Mouse (Mus musculus): ENCODE results near the gene Ccdc30. TPM values are rescaled to one million over a fixed set of nuclear protein-coding genes. Genes with fewer than 3 reads are reported as not detected.

Ccdc30 gene
- 0.85 and 0.96 TPM in 2 replicates for polyA plus RNA-seq (2012; ENCODE audit: low replicate concordance)

GRCm38 (mm10) chr4:119415072-119415753 lies at the start of gene Ccdc30:
Gene Ccdc30 (minus strand): TSS chr4:119415521.

DNA sequence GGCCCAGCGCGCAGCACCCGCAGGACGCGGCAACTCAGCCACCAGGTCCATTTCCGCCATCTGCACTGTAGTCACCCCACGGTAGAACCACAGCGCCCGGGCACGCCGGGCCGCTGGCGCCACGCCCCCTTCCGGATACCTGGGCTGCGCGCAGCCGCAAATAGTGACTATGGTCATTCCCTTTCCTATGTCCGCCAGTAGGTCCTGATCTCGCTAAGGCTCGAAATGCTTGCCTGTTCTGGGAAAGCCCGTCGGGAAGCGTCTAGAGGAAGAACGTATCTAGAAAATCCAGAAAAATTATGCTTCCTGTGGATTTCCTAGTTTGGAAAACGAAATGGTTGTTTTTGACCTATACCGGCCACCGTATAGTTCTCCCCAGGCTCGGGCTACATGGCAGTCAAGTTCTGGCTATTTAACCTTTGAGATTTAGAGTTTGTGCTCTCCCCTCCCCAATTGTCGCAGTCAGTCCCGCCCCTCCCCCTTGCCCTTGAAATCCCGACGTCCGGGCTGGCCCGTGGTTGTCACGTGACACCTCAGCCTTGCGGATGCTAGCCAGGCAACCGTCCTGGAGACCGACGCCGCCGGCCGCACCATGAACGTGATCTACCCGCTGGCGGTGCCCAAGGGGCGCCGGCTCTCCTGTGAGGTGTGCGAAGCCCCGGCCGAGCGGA lies 7.1 kb upstream of the Ccdc30 start, which contains the start of the genes Ppcs and Zmynd12:
Gene Ppcs (minus strand): TSS at position 127 of the 671 bp plus-strand sequence.
Gene Zmynd12 (plus strand): TSS at position 521 of the 671 bp plus-strand sequence.

GRCm38 (mm10) chr4:119320131-119320830 lies 95.0 kb downstream of the Ccdc30 start, which contains the start of gene Ppih:
Gene Ppih (minus strand): TSS chr4:119320546.

DNA sequence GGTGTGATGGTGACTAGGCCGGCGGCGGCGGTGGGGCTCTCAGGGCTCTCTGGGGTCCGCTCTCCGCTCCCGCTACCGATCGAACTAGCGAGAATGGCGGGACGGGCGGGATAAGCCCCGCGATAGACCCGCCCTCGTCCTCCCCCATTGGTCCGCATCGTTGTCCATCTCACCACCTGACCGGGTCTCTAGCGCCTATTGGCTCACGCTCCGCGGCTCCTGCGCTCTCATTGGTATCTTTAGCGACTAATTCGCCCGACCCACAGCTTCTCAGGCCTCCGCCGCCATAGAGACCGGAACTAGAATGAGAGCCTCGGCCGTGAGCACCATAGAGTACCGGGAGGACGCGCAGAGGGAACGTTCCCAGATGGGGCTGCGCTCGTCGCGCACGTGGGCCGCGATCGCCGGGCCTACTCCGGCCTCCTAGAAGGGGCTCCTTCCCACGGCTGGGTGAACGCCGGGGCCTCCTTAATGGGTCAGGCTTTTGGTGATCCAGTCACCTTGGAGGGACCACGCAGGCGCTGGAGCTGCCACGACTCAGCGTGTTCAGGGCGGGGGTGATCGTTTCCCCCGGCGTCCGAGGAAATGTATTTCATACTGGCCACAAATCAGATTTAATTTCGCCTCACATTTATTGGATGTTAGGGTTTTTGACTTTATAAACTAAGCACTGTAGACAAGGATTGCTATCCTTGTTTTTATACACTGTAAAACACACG lies 120.7 kb downstream of the Ccdc30 start, which contains the start of gene Ybx1:
Gene Ybx1 (minus strand): TSS at position 190 of the 719 bp plus-strand sequence.

Other genes starting within 250 kb of the Ccdc30 start
- gene Zfp691, start 241.3 kb downstream of the Ccdc30 start, polyA plus RNA-seq (2012; ENCODE audit: low replicate concordance) = 9.6 and 12.2 TPM in 2 replicates
- gene Ermap, start 225.5 kb downstream of the Ccdc30 start, polyA plus RNA-seq (2012; ENCODE audit: low replicate concordance) = 1.6 and 40.7 TPM in 2 replicates
- gene Svbp, start 220.2 kb downstream of the Ccdc30 start, polyA plus RNA-seq (2012; ENCODE audit: low replicate concordance) = 69.1 and 98.0 TPM in 2 replicates
- not detected in 2 replicates for gene Tmem269, start 197.3 kb downstream of the Ccdc30 start, polyA plus RNA-seq (2012; ENCODE audit: low replicate concordance)
- gene AU022252, start 182.8 kb downstream of the Ccdc30 start, polyA plus RNA-seq (2012; ENCODE audit: low replicate concordance) = 9.5 and 19.4 TPM in 2 replicates
- gene P3h1, start 182.6 kb downstream of the Ccdc30 start, polyA plus RNA-seq (2012; ENCODE audit: low replicate concordance) = 2.5 and 3.6 TPM in 2 replicates
- gene Cldn19, start 160.1 kb downstream of the Ccdc30 start, polyA plus RNA-seq (2012; ENCODE audit: low replicate concordance) = 0.02 TPM in 1 of 2 replicates, not detected in the other
- 573 and 743 TPM in 2 replicates for gene Ybx1, start 120.9 kb downstream of the Ccdc30 start, polyA plus RNA-seq (2012; ENCODE audit: low replicate concordance)
- gene Ppih, start 95.0 kb downstream of the Ccdc30 start, polyA plus RNA-seq (2012; ENCODE audit: low replicate concordance) = 1.5 and 2.9 TPM in 2 replicates
- gene Ppcs, start 6.9 kb upstream of the Ccdc30 start, polyA plus RNA-seq (2012; ENCODE audit: low replicate concordance) = 14.1 and 25.8 TPM in 2 replicates
- gene Zmynd12, start 7.3 kb upstream of the Ccdc30 start, polyA plus RNA-seq (2012; ENCODE audit: low replicate concordance) = 0.18 and 0.21 TPM in 2 replicates
- gene Rimkla, start 77.1 kb upstream of the Ccdc30 start, polyA plus RNA-seq (2012; ENCODE audit: low replicate concordance) = 0.05 and 0.25 TPM in 2 replicates
- 13.0 and 14.6 TPM in 2 replicates for gene Foxj3, start 121.5 kb upstream of the Ccdc30 start, polyA plus RNA-seq (2012; ENCODE audit: low replicate concordance)
- 15.8 and 53.1 TPM in 2 replicates for gene Frg2f1, start 124.0 kb upstream of the Ccdc30 start, polyA plus RNA-seq (2012; ENCODE audit: low replicate concordance)
- gene Guca2a, start 222.2 kb upstream of the Ccdc30 start, polyA plus RNA-seq (2012; ENCODE audit: low replicate concordance) = not detected in 2 replicates
- 0.43 and 0.67 TPM in 2 replicates for gene Guca2b, start 243.4 kb upstream of the Ccdc30 start, polyA plus RNA-seq (2012; ENCODE audit: low replicate concordance)